Mouse (Mus musculus) neural tube, embryonic 15.5 days (tissue): Measurements from ENCODE around the gene Dnah7a. TPM values are rescaled to one million over a fixed set of nuclear protein-coding genes. Genes with fewer than 3 reads are reported as not detected.
A peak's percentile ranks its signal among the peaks of the same experiment; 100 is the strongest.

Experiments used
- ATAC-seq: fragments of 200-750 bp; cut with Nextera tagmentation; 2 replicates; pipeline ENCODE4 v1.8.0; 2017; ENCODE audit warnings: mild to moderate bottlenecking, moderate TSS enrichment, moderate library complexity; ENCODE audit not compliant: low FRiP score
- H3K27ac ChIP-seq: fragments of 300-500 bp; sonication (generic); replicated peaks from 2 replicates; pipeline ENCODE4 v1.5.1; 2015; ENCODE audit warnings: mild to moderate bottlenecking, inconsistent platforms
- H3K27me3 ChIP-seq: fragments of 300-500 bp; sonication (generic); replicated peaks from 2 replicates; pipeline ENCODE4 v1.6.1; 2015; ENCODE audit warnings: inconsistent platforms
- H3K36me3 ChIP-seq: fragments of 300-500 bp; sonication (generic); 2 replicates; pipeline ENCODE4 v1.6.1; 2015; ENCODE audit warnings: inconsistent platforms
- H3K4me1 ChIP-seq: fragments of 300-500 bp; sonication (generic); 2 replicates; pipeline ENCODE4 v1.6.1; 2015; ENCODE audit warnings: inconsistent platforms
- H3K4me2 ChIP-seq: fragments of 300-500 bp; sonication (generic); 2 replicates; pipeline ENCODE4 v1.6.1; 2015; ENCODE audit warnings: inconsistent platforms, mild to moderate bottlenecking, moderate library complexity
- H3K4me3 ChIP-seq: fragments of 300-500 bp; sonication (generic); replicated peaks from 2 replicates; pipeline ENCODE4 v1.5.1; 2015; ENCODE audit warnings: mild to moderate bottlenecking, inconsistent platforms
- H3K9ac ChIP-seq: fragments of 300-500 bp; sonication (generic); replicated peaks from 2 replicates; pipeline ENCODE4 v1.6.1; 2015; ENCODE audit warnings: mild to moderate bottlenecking, inconsistent platforms
- H3K9me3 ChIP-seq: fragments of 300-500 bp; sonication (generic); replicated peaks from 2 replicates; pipeline ENCODE4 v1.6.1; 2016; ENCODE audit warnings: inconsistent platforms
- WGBS: fragments of 180-500 bp; shearing (Covaris S2); methylation state at CpG from one replicate; pipeline ENCODE4 v1.1.7; 2015; ENCODE audit warnings: mixed read lengths; 5-methylcytosine and 5-hydroxymethylcytosine counted together
- microRNA-seq: library from miRNA; unstranded; fragments of <30 nt; microRNA quantifications from one replicate; pipeline ENCODE4, GENCODE M21; 2017
- polyA plus RNA-seq: library from polyadenylated mRNA; unstranded; fragments of >200 nt; fragmentation: Nextera tagmentation; extraction: Ambion mirVana; gene quantifications from 2 replicates; pipeline ENCODE4 v1.2.1, GENCODE M21; 2015

The Dnah7a gene
- polyA plus RNA-seq, 1 experiment from 2014 or later, result 14.4 TPM

DNA sequence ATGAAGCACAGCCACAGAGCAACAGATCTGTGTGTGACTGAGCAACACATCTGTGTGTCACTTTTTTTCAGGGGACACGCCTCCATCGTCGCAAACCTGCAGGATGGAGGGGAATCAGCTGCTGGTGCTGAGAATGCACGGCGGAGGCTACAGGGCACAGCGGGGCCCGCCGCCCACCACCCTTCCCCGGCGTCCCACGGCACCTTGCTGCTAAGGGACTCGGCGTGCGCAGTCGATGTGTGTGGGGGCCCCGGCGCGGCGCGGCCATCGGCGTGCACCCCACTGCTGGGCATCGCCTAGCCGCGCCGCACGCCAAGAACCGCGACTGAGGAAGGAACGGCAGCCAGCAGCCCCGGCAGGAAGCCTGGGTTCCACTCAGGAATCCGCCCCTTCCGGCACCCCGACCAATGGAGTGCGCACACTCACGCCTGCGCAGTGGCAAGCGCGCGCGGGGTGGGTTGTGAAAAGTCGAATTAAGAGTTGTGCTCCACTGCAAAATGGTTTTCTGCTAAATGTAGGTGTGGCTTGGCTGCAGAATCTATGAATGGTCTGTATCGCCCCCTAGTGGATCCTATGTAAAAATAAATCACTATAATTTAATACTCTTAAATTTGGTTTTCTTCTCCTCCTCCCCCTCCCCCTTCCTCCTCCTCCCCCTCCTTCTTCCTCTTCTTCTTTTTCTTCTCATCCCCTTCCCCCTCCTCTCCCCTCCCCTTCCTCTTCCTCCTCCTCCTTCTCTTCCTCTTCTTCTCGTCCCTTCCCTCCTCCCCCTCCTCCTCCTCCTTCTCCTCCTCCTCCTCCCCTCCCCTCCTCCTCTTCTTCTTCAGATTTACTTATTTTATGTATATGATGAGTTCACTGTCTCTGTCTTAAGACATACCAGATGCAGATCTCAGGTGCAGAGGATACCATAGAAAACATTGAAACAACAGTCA is 354.0 kb downstream of the Dnah7a start, which contains the start of the genes Asdurf, Gm28551 and Asnsd1:
TSS of gene Asdurf (minus strand) at position 293 of the 935 bp plus-strand sequence.
TSS of gene Gm28551 (minus strand) at position 341 of the 935 bp plus-strand sequence.
TSS of gene Asnsd1 (minus strand) at position 426 of the 935 bp plus-strand sequence.
- Histone ChIP-seq H3K9me3 (no peaks in the 10 kb centered on the region), H3K27ac (peak within 1 kb of the TSS; percentile 93), H3K9ac (peak within 1 kb of the TSS; percentile 96), H3K4me1 (peaks cover 9% of the 10 kb centered on the region), H3K36me3 (peaks cover 14% of the 10 kb centered on the region), H3K4me3 (peak within 1 kb of the TSS; percentile 90), H3K27me3 (no peaks in the 10 kb centered on the region), H3K4me2 (peak within 1 kb of the TSS; percentile 56)
- 0% methylated on average over 44 of the region's 44 CpGs for WGBS
- ATAC-seq, result peak; percentile 100

Small RNA genes lying within 50 kb of the gene (microRNA-seq; reads per million reads assigned to microRNA genes)
- gene Gm25240, result not detected

Other genes starting within 250 kb of the Dnah7a start
- gene Stk17b, start 78.4 kb upstream of the Dnah7a start, polyA plus RNA-seq, result 6.1 and 10.4 TPM in 2 replicates